Mouse (Mus musculus): ENCODE measurements around the gene Scimp.
A peak's percentile ranks its signal among the peaks of the same experiment; 100 is the strongest.

The Scimp gene

DNA sequence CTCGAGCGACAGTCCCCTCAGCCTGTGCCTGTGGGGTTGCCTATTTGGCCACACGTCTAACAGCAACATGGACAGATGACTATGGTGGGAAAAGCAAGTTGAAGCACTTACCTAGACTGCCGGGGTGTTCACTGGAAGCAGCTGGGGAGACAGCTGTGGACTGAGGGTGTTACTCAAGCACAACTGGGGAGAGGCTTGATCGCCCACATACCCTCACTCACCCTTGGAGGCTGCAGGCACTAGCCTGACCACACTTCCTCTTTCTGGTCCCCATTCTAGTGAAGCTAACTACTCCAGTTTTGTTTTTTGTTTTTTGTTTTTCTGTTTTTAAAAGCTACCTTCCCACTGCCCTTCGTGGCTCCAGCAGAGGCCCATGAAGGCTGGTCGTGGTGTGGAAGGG, at the start of gene Scimp:
TSS of gene Scimp (minus strand) at position 222 of the 400 bp plus-strand sequence.
- no peak for DNase-seq (ENCODE audit: low spot score)

DNA sequence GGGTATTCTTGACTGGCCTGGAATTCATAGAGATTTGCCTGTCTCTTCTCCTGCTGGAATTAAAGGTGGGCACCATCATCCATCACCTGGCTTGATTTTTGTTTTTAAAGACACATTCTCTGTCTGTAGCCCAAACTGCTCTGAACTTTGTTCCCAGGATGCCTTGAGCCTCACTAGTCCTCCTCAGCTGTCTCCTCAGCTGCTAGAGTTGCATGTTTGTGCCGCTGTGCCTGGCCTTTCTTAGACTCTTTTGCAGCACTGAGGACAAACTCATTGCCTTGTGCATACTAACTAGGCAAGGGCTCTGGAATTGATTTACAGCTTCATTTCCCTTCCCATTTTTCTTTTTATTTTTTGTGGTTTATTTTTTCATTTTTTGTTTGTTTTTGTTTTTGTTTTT, 48.0 kb upstream of the Scimp start:
- no peak for DNase-seq (ENCODE audit: low spot score)

DNA sequence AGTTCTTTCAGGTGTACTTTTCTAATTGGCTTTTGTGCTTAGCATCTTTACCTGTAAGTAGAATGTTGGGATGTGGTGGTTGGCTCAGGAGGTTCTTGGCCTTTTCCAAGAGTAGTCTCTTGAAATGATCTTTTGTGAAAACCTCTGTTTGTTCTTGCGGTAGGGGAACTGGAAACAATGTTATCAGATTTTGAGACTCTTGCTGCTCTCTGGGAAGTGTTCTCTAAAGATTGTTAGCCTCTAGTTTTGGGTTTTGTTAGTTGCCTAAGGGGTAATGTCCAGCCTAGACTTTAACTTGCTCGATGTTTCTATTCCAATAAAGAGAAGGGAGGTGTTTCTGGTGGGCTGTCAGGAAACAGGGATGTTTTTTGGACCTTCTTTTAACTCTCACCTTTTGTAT, 33.6 kb upstream of the Scimp start:
- no peak for DNase-seq (ENCODE audit: low spot score)

DNA sequence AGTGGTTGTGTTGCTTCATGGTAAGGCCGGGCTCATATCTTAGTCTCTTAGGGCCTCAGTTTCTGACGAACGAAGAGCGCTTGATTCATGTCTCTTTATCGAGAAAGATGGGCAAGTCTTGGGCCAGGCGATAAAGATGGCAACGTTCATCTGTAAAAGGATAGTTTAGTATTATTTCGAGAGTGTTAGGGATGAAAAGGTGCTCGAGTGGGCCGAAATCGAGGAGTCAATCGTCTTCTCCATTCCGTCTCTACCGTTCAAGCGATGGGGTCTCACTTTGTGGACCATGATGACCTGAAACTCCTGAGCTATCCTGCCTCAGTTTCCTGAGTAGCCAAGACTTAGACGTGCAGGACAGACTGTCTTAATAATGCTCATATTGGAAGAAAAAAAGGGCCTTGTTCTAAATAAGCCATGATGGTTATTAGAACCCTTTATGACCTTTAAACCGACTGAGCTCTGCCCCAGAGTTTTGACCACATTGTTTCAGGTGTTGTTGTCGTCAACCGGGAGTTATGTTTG, 33.1 kb upstream of the Scimp start:
- no peak for DNase-seq (ENCODE audit: low spot score)

DNA sequence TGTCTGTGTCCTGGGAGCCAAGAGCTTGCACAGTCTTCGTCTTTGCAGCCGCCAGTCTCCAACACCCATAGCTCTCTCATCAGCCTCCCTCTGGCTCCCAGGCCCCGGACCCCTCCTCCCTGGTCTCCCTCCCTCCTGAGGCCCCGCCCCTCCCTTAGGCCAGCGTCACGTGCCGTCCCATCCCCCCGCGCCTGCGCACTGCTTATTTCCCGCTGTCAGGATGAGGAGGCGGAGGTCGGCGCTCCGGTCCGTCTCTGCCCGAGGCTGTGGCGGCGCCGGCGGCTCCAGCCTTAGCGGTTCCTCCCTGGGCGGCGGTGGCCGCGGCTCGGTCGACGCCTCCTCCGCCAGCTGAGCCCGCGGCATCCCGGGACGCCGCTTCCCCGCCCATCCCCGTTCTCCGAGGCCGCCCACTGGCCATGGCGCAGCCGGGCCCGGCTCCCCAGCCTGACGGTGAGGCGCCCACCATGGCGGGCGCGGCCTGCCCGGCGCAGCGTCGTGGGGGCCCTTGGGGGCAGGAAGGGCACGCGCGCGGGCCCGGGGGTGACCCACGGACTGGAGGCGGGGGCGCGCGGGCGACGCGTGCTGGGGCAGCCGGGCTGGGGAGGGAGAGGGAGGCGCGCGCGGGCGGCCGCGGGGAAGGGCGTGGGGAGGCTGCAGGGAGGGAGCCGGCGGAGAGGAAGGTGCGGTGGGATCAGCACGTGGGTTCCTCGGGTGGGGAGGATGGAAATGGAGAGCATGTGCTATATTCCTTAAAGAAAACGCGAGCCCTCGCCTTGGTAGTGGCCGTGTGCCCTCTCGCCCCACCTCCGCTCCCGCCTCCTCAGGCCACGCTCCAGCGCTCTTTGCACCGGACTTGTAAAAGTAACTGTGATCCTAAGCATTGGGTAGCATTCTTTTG, 32.4 kb upstream of the Scimp start, which contains the start of gene Rabep1:
TSS of gene Rabep1 (plus strand) at position 220 of the 898 bp plus-strand sequence.
- DNase-seq (ENCODE audit: low spot score): peak; percentile 89

DNA sequence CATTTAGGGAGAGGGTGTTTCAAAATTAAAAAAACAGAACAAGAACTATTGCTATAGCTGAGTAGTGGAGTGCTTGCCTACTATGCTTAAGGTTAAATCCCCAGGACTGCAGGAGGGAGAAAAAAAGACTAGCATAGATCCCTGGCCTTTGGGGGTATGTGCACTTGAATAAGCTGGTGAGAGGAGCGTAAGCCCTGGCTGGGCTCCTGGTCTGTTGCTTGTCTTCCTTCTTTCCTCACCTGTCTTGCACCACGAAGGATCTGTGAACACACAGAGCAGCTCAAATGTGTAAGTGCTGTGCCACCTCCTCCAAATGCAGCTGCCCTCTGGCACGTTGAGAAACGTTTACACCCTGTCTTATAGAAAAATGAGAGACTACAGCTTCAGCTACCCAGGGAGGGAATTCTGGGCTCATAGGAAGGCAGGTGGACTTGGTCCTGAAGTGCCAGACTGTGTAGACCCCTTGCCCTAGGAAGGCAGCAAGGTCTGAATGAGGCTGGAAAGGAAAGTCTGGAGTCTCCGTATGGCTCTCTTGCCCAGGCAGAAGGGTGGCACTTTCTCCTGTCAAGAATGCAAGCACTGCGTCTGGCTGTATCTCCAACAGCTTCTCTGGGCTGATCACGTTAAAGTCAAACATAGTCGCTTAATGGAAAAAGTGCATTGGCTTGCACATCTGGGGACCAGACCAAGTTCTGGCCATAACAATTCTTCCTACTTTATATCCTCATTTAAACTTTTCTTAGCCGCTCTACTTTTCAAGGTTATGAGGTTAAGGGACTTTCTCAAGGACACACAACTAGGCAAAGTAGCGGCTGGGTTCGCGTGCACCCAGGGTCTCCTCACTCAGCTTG, 31.5 kb upstream of the Scimp start:
- no peak for DNase-seq (ENCODE audit: low spot score)

DNA sequence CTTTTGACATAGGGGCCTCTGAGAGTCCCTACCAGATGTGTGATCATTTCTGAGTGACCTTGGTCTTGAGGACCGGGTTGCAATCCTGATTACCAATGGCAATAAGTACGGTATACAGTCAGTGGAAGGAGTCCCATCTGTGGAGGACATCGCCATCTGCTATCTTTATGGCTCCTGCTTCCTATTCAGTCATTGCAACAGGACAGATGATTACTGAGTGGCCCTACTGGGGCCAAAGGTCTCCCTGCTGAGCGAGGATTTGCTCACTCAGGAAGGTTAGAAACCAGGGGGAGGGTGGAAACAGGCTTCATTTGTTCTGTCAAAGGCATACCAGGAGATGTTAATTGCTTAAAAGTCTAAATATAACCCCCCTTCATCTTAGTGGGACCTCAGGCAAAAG, 30.6 kb upstream of the Scimp start:
- no peak for DNase-seq (ENCODE audit: low spot score)

DNA sequence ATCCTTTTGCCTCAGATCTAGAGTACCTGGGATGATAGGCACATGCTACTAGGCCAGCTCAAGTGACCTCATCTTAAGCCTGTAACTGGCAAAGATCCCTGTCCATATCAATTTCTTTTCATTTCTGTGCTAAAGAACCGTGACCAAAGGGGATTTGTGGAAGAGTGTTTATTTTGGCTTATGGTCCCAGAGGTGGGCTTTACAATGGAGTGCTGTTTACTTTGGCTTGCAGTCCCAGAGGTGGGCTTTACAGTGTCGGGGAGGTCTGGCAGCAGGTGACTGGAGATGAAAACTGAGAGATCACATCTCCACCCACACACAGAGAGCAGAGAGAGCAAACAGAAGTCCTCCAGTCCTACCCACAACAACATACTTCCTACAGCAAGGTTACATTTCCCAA, 26.2 kb upstream of the Scimp start:
- DNase-seq (ENCODE audit: low spot score): no peak

DNA sequence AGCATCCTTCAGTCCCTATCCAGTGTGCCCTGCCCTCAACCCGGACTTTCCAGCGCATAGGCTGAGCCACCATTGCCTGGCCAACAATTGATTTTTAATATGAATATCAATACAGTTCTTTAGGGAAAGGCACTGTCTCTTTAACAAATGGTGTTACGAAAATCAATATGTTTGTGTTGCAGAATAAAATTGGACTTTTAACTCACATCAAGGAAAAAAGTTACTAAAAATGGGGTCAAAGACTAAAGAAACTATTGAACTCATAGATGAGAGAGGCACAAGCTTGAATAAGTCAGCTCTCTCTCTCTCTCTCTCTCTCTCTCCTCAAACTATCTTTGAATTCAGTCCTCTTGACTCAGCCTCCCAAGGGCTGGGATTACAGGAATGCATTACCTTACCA, 24.6 kb upstream of the Scimp start:
- no peak for DNase-seq (ENCODE audit: low spot score)

DNA sequence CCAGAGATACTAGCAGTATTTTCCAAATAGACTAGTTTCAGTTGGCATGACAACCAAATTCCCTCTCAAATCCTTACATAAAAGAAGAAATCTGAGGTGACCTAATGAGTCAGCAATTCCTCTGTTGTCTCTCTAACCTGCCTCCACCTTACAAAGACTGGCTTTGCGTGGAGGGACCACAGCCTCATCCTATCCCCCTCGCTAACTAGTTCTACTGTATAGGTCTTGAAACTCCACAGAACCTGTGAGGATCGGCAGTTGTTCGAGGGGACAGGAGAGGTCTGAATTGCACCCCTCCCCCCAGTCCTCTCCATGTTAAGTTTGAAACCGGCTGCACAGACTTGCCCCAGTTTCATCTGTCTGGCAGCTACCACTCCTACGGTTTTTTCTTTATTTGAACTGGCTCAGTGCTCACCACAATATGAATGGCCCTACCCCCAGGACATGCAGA, 23.0 kb upstream of the Scimp start:
- no peak for DNase-seq (ENCODE audit: low spot score)

DNA sequence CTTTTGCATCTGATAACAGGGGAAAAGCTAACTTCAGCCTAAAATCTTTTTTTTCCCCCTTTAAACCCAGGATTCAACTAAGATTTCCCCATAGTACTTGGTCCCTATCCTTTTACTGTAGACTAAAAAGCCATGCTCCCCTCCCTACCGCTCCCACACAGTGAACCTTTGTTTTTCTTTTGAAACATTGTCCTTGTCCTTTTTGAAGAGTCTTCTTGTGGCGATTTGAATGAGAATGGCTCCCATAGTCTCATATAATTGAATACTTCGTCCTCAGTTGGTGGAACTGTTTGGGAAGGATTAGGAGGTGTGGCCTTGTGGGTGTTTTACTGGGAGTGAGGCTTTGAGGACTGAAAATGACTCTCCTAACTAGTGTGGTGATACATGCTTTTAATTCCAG, 21.4 kb upstream of the Scimp start:
- DNase-seq (ENCODE audit: low spot score): no peak

DNA sequence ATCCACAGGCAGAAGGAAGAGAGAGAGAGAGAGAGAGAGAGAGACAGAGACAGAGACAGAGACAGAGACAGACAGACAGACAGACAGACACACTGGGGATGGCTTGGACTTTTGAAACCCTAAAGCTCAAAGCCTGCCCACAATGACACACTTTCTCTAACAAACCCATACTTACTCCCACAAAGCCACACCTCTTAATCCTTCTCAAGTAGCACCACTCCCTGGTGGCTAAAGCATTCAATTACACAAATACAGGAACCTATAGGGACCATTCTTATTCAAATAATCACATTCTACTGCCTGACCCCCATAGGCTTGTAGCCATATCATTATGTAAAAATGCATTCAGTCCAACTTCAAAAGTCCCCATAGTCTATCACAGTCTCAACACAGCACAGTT, 21.0 kb upstream of the Scimp start:
- no peak for DNase-seq (ENCODE audit: low spot score)

DNA sequence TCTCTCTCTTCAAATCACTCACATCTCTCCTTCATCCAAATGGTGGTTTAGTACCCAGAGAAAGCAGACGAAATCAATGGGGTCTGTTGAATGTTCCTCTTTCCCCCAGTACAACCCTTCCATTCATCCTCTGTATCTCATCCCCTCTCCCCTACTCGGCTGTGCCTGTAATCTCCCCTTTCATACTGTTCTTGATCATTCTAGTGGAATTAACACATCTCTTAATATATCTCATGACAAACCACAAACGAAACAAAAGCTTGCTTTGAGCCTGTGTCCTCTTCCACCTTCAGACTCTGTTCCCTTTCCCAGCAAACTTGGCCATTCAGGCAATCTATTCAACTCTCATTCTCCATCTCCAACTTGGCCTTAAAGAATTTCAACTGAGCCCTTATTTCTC, 18.8 kb upstream of the Scimp start:
- DNase-seq (ENCODE audit: low spot score): no peak

DNA sequence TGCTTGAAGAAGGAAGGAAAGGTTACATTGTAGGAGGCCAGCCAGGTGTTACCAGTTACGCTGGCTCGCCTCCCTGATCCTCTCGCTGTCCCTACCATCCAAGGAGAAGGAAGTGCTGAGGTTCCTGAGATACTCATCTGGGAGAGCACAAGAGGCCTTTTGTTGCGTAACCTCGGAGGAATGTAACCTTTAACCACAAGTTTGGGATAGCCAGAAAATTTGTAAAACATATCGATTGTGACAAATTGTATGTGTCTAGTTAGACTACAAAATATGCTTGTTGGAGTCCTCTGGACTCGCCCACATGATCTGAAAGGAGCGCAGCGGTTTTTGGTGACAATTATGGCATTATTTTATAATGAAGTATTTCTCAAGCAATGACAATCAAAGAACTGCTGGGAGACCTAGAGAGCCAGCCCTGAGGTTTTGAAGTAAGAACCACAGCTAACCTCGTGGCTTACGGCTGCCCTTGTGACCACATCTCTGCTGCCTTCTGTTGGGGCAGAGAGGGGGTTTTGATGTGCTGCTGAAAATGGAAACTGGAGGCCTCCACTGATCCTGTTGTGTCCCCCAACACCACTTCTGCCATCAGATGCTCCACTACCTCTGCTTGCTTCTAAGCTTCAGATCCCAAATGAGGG, 16.7 kb upstream of the Scimp start:
- no peak for DNase-seq (ENCODE audit: low spot score)

DNA sequence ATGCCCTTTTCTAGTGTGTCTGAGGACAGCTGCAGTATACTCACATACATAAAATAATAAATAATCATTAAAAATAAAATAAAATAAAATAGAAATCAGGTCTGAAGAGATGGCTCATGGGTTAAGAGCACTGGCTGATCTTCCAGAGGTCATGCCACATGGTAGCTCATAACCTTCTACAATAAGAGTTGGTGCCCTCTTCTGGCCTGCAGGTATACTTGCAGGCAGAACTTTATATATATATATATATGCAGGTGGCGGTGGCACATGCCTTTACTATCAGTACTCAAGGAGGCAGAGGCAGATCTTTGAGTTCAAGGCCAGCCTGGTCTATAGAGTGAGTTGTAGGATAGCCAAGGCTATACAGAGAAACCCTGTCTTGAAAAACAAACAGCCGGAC, 13.8 kb upstream of the Scimp start:
- no peak for DNase-seq (ENCODE audit: low spot score)

DNA sequence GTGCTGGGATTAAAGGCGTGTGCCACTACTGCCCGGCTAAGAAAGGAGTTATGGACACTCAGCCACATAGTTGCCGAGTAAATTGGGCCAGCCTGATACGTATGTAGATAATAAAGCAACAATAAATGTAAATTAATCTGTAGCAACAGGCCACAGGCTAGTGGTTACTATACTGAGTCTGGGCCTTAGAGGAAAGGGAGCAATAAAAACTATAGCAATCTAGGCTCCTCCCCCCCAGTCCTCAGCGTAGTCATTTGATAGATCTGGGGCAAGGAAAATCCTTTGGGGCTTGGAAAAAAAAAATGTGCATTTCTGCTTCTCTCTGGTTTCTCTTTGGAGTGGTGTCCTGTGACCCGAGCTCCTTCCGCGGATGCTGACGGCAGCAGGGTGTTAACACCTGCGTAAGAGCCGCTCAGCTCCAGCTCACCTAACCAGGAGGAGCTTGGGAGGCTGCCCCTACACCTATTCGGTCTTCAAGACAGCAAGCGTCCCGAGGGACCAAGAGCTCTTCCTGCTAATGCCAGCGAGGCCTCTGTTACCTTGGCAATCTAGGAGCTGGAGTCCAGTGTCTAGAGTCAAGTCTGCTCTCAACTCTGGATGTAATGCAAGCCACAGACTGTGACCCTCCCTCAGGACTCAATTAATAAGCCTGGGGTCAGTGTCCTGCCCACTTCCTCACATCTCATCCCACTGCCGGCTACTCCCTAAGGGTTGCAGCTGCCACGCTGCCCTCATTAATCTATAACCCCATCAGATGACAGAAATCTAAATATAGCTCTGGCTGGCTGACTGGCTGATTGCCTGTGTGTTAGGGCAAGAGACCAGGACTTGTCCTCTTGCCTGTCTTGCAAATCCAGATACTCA, 9.6 kb upstream of the Scimp start:
- DNase-seq (ENCODE audit: low spot score): no peak

DNA sequence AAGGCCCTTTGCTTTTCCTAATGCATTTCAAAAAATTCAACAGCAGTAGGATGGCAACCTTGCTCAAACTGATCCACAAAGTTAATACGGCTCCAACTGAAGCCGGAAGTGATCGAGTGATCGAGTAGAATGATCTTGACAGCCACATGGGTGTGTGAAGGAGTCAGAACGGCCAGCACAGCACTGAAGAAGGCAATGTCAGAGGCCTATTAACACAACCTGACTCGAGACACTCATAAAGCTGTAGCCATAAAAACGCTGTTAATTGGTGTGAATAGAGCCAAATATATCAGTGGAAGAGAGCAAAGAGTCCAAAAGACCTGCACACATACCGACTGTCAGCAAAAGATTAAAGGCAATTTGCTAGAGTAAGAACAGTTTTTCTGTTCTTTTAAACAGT, 7.7 kb upstream of the Scimp start:
- no peak for DNase-seq (ENCODE audit: low spot score)

DNA sequence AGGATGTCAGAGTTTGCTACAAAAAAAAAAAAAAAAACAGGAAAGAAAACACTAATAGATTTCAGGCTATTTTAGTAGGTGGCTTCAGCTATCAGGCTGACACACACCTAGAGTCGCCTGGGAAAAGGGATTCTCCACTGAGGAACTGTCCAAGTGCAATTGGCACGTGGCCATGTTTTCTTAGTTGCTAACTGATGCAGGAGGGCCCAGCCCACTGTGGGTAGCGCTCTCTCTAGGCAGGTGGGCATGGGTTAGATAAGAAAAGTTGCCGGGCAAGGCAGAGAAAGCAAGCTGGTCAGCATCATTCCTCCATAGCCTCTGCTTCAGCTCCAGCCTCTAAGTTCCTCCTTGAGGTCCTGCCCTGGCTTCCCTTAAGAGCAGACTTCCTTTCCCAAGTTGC, 4.4 kb upstream of the Scimp start:
- no peak for DNase-seq (ENCODE audit: low spot score)

DNA sequence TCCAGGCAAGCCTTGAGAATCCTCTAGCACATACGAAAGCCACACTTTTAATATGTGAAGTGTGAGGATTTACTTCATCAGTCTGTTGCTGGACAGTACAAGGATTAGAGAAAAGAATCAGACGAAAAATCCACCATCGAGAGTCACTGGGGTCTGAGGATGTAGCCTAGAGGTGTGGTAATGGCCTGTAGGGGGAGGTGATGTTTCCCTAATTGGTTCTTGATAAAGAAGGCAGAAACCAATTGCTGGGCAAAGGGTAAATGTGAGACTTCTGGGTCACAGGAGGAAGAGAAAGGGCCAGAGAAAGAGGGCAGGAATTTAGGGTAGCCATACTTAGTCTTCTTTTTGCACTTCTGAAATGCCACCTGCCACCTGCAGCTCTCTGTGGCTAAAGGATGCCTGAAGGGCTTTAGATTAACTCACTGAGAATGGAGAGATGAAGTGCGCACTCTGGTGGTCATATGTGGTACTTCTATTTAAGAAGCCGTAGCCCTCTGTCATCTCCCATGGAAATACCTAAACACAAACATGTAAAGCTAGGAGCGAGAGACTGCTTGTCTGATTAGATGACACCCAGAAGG, 3.2 kb upstream of the Scimp start:
- DNase-seq (ENCODE audit: low spot score): no peak

DNA sequence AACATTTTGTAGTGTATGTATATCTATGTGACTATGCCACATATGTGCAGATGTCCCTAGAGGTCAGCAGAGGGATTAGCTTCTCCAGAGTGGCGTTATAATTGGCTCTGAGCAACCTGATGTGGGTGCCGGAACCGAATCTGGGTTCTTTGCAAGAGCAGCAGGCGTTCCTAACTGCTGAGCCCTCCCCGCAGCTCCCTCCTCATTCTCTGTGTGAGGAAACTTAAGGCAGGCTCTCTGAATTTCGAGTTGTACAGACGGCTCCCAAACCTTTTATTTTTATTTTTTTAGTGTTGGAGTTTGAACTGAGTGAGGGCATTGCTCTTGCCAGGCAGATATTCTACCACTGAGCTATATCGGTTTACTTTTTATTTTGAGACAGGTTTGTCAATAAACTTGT, 2.7 kb upstream of the Scimp start:
- DNase-seq (ENCODE audit: low spot score): no peak
